Mouse (Mus musculus) liver, postnatal 0 days (tissue): ENCODE measurements around the gene Vps13c. TPM values are rescaled to one million over a fixed set of nuclear protein-coding genes. Genes with fewer than 3 reads are reported as not detected.

Source experiments
- ATAC-seq: fragments of 200-750 bp; cut with Nextera tagmentation; 2 replicates; pipeline ENCODE4 v1.8.0; 2017; ENCODE audit warnings: mild to moderate bottlenecking, moderate library complexity
- DNase-seq: peaks from one replicate; pipeline ENCODE4 v3.0.0-alpha.2; 2016
- H3K27ac ChIP-seq: fragments of 300-500 bp; sonication (generic); 2 replicates; pipeline ENCODE4 v1.5.1; 2014; ENCODE audit warnings: antibody characterized with exemption, moderate library complexity, mild to moderate bottlenecking, low read depth
- H3K27me3 ChIP-seq: fragments of 300-500 bp; sonication (generic); 2 replicates; pipeline ENCODE4 v1.6.1; 2014; ENCODE audit warnings: low read length, control low read depth, mixed read lengths; ENCODE audit not compliant: insufficient read depth
- H3K36me3 ChIP-seq: fragments of 300-500 bp; sonication (generic); replicated peaks from 2 replicates; pipeline ENCODE4 v1.6.1; 2014; ENCODE audit warnings: mild to moderate bottlenecking, control low read depth, low read length, moderate library complexity, mixed read lengths; ENCODE audit not compliant: insufficient read depth
- H3K4me1 ChIP-seq: fragments of 300-500 bp; sonication (generic); 2 replicates; pipeline ENCODE4 v1.6.1; 2014; ENCODE audit warnings: antibody characterized with exemption, mild to moderate bottlenecking, control low read depth; ENCODE audit not compliant: insufficient read depth
- H3K4me2 ChIP-seq: fragments of 300-500 bp; sonication (generic); 2 replicates; pipeline ENCODE4 v1.6.1; 2014; ENCODE audit warnings: low read depth, mild to moderate bottlenecking, low read length, moderate library complexity, mixed read lengths
- H3K4me3 ChIP-seq: fragments of 300-500 bp; sonication (generic); 2 replicates; pipeline ENCODE4 v1.5.1; 2014; ENCODE audit warnings: low read depth, low read length
- H3K9ac ChIP-seq: fragments of 300-500 bp; sonication (generic); replicated peaks from 2 replicates; pipeline ENCODE4 v1.6.1; 2014; ENCODE audit warnings: mild to moderate bottlenecking, moderate library complexity
- H3K9me3 ChIP-seq: fragments of 300-500 bp; sonication (generic); 2 replicates; pipeline ENCODE4 v1.6.1; 2016; ENCODE audit warnings: mild to moderate bottlenecking, control low read depth, low read length, mixed read lengths
- CTCF ChIP-seq: sonication (generic); IDR thresholded peaks from 2 replicates; pipeline ENCODE4 v1.5.1; 2016; ENCODE audit warnings: antibody characterized with exemption, low read depth
- EP300 ChIP-seq: IDR thresholded peaks from 2 replicates; pipeline ENCODE4 v1.6.1; 2016; ENCODE audit warnings: antibody characterized with exemption, low read depth, mild to moderate bottlenecking
- WGBS: fragments of 180-500 bp; shearing (Covaris S2); extraction: QIAGEN DNeasy Blood & Tissue Kit; methylation state at CpG from one replicate; pipeline ENCODE4 v1.1.7; 2014; ENCODE audit not compliant: insufficient replicate concordance; 5-methylcytosine and 5-hydroxymethylcytosine counted together
- polyA plus RNA-seq: library from polyadenylated mRNA; unstranded; fragments of >200 nt; fragmentation: Nextera tagmentation; extraction: Ambion mirVana; gene quantifications from 2 replicates; pipeline ENCODE4 v1.2.1, GENCODE M21; 2015

Vps13c gene
- polyA plus RNA-seq, 1 experiment from 2014 or later = 3.4 TPM

DNA sequence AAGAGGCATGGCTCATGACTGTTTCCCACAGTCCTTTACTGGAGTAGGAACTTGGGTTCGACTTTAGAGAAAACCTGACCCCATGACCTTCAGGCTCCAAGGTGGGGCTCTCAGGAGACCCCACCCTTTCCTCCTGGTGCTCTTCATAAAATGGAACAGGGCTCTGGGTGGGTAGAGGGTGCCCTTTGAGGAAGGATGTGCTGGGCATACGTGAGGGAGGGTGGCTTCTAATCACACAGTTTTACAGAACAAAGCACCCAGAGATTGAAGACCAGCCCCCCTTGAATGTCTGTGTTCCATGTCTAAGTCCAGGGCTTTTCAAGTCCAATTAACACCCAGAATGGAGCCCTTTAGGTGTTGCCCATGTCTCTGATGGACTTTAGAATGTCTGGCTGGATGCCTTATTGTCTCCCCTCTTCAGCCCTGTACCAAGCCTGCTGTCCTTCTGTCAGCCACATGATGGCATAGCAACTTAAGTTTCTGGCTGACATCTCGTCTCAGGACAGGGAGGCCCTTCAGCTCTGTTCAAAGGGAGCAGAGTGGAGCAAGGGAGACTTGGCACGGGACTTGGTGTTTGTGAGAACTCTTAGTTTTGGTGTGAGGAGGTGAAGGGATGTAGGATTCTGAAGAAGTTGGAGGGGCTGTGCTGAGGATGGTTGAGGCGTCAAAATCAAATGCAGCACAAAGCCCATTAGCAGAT, 176.2 kb downstream of the Vps13c start:
- no peak for ATAC-seq

DNA sequence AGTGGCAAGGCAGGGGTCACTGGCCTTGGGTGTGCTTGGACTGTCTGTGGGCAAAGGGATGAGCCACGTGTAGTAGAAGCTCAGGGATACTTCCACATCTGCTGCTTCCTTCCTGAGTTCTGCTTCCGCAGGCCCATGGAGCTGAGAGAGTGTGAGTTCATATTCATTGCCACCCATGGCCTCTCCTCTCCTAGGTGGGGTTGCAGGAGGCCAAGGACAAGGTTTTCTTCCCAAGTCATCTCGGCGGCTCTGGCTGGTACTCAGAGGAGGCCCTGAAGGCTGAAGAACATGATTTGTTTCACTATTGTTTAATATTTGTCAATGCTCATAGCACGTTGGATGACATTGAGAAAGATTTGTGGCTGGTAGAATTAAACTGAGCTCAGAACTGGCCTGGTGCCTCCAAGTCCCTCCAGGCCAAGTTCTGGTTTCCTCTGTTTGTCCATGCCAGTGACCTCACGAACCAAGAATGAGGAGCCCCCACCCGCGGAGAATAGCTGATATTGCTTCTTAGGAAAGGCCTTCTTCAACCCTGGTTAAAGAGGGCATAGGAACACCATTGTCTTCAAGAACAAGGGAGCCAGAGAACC, 180.7 kb downstream of the Vps13c start:
- H3K27ac ChIP-seq = no peak overlapping the region
- DNase-seq (no peak), ATAC-seq (no peak)
- H3K4me1 ChIP-seq = no peaks in the 10 kb centered on the region
- no peak overlapping the region for H3K9ac ChIP-seq
- no peaks in the 10 kb centered on the region for H3K36me3 ChIP-seq
- WGBS = 62% methylated on average over 8 of the region's 8 CpGs
- H3K27me3 ChIP-seq = no peaks in the 10 kb centered on the region
- no peak overlapping the region for H3K4me2 ChIP-seq
- no peak overlapping the region for H3K4me3 ChIP-seq
- no peaks in the 10 kb centered on the region for H3K9me3 ChIP-seq
- TF ChIP-seq EP300 (no peak), CTCF (no peak)

More for the DNA sequence above, 176.2 kb downstream of the Vps13c start:
- no peak for DNase-seq
- Histone ChIP-seq H3K4me3 (no peak overlapping the region), H3K9me3 (no peaks in the 10 kb centered on the region), H3K4me1 (no peaks in the 10 kb centered on the region), H3K36me3 (no peaks in the 10 kb centered on the region), H3K27ac (no peak overlapping the region), H3K9ac (no peak overlapping the region), H3K27me3 (0 out of 2 replicates have a peak, but pooled peaks cover 3% of the 10 kb centered on the region), H3K4me2 (no peak overlapping the region)
- WGBS = 50% methylated on average over 5 of the region's 5 CpGs
- TF ChIP-seq CTCF (peak; percentile 59), EP300 (no peak)

DNA sequence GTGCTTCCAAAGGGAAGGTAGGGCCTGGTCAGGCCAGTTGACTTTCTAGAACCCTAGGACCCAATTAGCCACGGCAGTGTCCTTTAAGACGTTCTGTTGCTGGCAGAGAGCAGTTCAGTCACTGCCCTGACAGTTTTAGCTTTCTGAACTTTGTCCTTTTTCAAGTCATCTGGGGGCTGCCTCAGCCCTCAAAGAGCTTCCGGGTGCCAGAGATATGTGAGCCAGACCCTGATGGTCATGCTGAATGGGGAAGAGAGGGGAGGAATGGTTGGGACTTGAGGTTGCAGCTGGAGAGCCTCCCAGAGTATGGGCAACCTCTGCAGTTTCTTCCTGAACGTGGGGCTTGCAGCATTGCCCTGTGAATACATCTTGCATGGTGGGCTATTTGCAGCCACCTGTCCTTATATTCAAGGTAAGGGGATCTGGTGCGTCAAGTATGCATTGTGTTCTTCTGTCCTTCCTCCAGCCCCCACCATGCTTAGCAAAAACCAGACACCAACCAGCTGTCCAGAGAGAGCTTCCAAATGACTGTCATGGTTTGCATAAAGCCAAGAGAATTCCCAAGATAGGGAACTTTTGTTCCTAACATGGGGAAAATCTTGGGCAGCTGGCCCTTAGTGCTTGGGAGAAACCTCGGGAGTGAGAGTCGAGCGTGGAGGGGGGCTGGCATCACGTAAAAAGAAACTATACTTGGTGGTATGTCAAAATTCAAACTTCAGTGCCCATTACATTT, 182.3 kb downstream of the Vps13c start:
- no peak for DNase-seq
- H3K27ac ChIP-seq = no peak overlapping the region
- H3K9me3 ChIP-seq = no peaks in the 10 kb centered on the region
- H3K4me1 ChIP-seq = no peaks in the 10 kb centered on the region
- TF ChIP-seq EP300 (no peak), CTCF (no peak)
- H3K4me2 ChIP-seq = no peak overlapping the region
- no peak for ATAC-seq
- no peak overlapping the region for H3K4me3 ChIP-seq
- no peaks in the 10 kb centered on the region for H3K27me3 ChIP-seq
- WGBS = 70% methylated on average over 9 of the region's 9 CpGs
- H3K36me3 ChIP-seq = no peaks in the 10 kb centered on the region
- H3K9ac ChIP-seq = no peak overlapping the region

DNA sequence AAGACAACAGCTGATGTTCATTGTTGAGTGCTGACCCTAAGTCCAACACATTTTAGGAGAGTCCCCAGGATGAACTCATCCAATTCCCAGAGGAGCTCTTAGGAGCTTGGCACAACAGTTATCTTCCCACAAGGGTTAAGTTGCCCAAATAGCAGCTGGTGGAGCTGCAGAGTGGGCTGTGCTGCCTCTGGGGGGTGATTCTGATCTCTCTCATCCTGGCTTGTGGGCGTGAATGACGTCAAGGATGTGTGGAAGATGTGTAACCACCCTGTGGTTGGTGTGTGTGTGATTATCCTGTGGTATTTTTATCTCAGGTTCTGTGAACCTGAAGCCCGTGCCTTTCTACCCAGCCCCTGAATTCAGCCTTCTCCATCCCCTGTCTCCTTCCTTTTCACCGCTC, 188.4 kb downstream of the Vps13c start:
- Histone ChIP-seq H3K4me3 (no peak overlapping the region), H3K27ac (no peak overlapping the region), H3K4me2 (no peak overlapping the region), H3K9ac (no peak overlapping the region), H3K27me3 (no peaks in the 10 kb centered on the region), H3K36me3 (no peaks in the 10 kb centered on the region), H3K4me1 (no peaks in the 10 kb centered on the region), H3K9me3 (no peaks in the 10 kb centered on the region)
- DNase-seq = no peak
- ATAC-seq = no peak
- 44% methylated on average over 4 of the region's 4 CpGs for WGBS
- no peak for TF ChIP-seq EP300
- no peak for TF ChIP-seq CTCF

DNA sequence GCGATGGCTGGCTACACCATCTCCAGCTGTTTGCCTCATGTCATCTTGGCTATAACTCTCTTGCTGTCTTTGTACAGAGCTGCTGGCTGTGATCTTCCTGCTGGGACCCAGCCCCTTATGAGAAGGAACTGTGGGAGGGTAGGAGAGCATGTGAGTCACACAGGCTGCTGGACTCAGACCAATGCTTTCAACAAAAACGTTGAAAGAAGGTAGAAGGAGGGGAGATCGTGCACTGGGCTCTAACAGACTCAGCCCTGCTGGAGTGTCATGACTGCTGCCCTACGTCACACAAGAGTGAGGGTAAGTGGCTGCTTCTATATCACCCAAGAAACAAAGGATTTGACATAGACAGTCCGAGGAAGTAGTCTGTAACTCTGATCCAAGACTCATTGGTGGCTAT, 193.6 kb downstream of the Vps13c start:
- Histone ChIP-seq H3K4me1 (no peaks in the 10 kb centered on the region), H3K9ac (no peak overlapping the region), H3K27ac (no peak overlapping the region), H3K4me3 (no peak overlapping the region), H3K4me2 (no peak overlapping the region), H3K36me3 (no peaks in the 10 kb centered on the region), H3K27me3 (no peaks in the 10 kb centered on the region), H3K9me3 (no peaks in the 10 kb centered on the region)
- 63% methylated on average over 5 of the region's 5 CpGs for WGBS
- no peak for DNase-seq
- TF ChIP-seq CTCF (no peak), EP300 (no peak)
- no peak for ATAC-seq

Other genes starting within 250 kb of the Vps13c start
- not detected in 2 replicates for gene C2cd4b, start 81.0 kb upstream of the Vps13c start, polyA plus RNA-seq
- 0.09 and 0.89 TPM in 2 replicates for gene C2cd4a, start 8.1 kb upstream of the Vps13c start, polyA plus RNA-seq